Mouse (Mus musculus): ENCODE measurements around the gene Wdr91.

Wdr91 gene

DNA sequence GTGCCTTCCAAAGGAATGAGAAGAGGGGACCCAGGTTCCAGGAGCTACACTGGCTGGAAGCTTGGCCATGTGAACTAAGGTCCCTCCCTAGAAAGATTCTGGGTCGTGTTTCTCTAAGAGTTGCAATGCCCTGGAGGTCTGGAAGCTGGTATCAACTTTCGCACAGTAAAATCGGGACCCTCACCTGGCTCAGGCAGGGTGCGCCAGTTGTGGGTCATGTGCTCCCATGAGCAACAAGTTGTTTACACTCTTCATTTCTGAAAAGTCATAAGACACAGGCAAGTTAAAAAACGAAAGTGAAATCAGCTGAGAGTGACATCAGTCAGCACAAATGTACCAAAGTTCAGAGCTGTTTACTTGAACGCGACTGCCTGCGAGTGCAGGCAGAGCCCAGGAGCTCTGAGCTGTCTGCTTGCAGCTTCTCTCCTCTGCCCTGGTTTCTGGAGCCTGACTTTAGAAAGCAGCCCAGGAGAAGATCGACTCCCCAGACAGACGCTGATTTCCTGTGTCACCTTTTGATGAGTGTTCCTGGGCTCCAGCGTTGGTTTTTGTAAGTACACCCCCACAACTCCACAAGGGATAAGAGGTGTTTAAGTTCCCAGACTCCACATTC is 47.8 kb downstream of the Wdr91 start, which contains the start of gene Tmem140:
Gene Tmem140, plus strand, starts transcription at position 356 of the 613 bp plus-strand sequence.
- no peak for DNase-seq (ENCODE audit: low spot score in 2 of 2)

DNA sequence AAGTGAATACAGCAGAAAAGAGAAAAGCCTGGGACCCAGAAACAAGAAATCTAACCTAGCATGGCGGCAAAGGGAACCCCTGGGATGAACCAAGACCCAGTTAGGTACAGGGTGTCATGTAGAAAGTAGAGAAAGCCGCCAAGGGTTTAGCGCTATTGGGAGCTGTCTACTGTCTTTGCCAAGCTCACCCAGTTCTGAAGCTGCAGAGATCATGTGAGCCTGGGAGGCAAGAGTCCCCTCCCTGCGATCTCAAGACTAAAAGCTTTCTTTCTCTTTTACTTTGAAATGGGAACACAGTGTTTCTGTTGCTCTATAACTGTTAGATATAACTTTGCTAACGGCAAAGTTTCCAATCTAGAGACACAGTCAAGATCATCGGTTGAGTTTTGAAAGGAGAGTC is 48.3 kb downstream of the Wdr91 start:
- no peak for DNase-seq (ENCODE audit: low spot score in 2 of 2)

DNA sequence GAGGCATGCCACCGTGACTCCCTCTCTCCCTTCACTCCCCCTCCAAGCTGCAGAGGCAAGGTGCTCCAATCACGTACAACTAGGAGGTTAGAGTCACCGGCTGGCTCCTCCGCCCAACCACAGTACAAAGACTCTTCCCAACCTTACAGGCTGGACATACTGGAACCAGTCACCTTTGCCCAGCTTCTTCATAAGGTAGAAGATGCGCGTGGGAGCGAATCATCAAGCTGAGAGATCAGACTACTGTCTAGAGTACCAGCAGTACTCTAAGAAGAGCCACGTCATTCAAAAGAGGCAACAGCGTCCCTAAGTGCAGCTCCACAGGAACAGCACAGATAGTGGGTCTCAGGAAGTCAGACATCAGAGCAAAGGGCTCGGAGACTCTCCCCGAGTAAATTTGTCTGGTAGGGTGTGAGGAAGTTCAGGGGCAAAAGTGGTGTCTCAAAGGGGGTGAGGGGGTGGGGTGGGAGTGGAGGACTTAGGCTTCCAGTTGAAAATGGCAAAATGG is 49.1 kb downstream of the Wdr91 start:
- no peak for DNase-seq (ENCODE audit: low spot score in 2 of 2)

DNA sequence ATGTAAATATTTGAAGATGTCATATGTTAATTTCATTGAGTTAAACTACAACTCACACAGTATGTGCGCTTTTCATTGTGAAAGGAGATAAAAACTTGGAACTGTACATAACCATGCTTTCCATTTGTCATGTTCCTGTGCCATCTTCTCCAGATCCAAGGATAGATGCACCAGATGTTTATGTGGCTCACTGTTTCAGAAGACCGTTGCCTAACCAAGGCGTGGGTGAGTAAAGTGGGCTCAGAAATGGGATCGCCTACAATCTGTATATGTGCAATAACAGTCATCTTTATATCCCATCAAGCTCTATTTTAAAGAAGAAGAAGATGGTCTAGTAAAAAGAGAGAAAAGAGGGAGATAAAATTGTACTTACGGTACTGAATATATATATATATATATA is 78.3 kb downstream of the Wdr91 start:
- no peak for DNase-seq (ENCODE audit: low spot score in 2 of 2)

Measured in frontal cortex, postnatal 25 days (tissue).